ENCODE assay signal across 15 mouse cellular contexts in genomic region chr3:101117386-101117749, GRCm38 (mm10). TPM values are rescaled to one million over a fixed set of nuclear protein-coding genes. Genes with fewer than 3 reads are reported as not detected.
DNase-seq lines count a peak whose midpoint lies in the region; ATAC-seq lines count a peak whose summit lies in the region.
"Had no signal": no experiment of that assay in that cellular context is flagged by ENCODE, and none has a peak within 500 bp of the region (broad histone marks: within the 10 kb centered on the region; RNA-seq: fewer than 3 reads in every experiment).

No protein-coding gene starts in this region.

- H3K4me1 ChIP-seq in hindbrain, embryonic 10.5 days (replicated peaks): peaks cover 9% of the 10 kb centered on the region; the same call in 1 of the 2 replicates
- H3K4me1 ChIP-seq in hindbrain, embryonic 16.5 days (ENCODE audit: control insufficient read depth, insufficient read depth, low read depth, low read length): no peaks in the 10 kb centered on the region; the same call in 1 of the 2 replicates
- peaks cover 12% of the 10 kb centered on the region; the same call in 1 of the 2 replicates for H3K4me1 ChIP-seq in embryonic facial prominence, embryonic 12.5 days
- no peaks in the 10 kb centered on the region for H3K4me1 ChIP-seq in hindbrain, embryonic 15.5 days (replicated peaks)
- peaks cover 7% of the 10 kb centered on the region for H3K4me1 ChIP-seq in midbrain, embryonic 16.5 days (ENCODE audit: control insufficient read depth, insufficient read depth, low read length)
- H3K4me1 ChIP-seq: intestine, embryonic 15.5 days had no signal

- no peaks in the 10 kb centered on the region for H3K36me3 ChIP-seq in hindbrain, embryonic 10.5 days
- H3K36me3 ChIP-seq in hindbrain, embryonic 16.5 days (ENCODE audit: control insufficient read depth, insufficient read depth, low read length): no peaks in the 10 kb centered on the region
- no peaks in the 10 kb centered on the region for H3K36me3 ChIP-seq in embryonic facial prominence, embryonic 12.5 days
- no peaks in the 10 kb centered on the region for H3K36me3 ChIP-seq in hindbrain, embryonic 15.5 days
- no peaks in the 10 kb centered on the region for H3K36me3 ChIP-seq in midbrain, embryonic 16.5 days (ENCODE audit: control insufficient read depth, insufficient read depth, low read length)
- H3K36me3 ChIP-seq: heart, embryonic 15.5 days; intestine, embryonic 15.5 days had no signal

- no peak overlapping the region for H3K4me2 ChIP-seq in hindbrain, embryonic 16.5 days (ENCODE audit: low read length)
- H3K4me2 ChIP-seq in embryonic facial prominence, embryonic 12.5 days (replicated peaks): no peak overlapping the region
- H3K4me2 ChIP-seq in hindbrain, embryonic 15.5 days: no peak overlapping the region
- no peak overlapping the region for H3K4me2 ChIP-seq in midbrain, embryonic 16.5 days (ENCODE audit: low read length)
- H3K4me2 ChIP-seq: heart, embryonic 15.5 days had no signal

- H3K9me3 ChIP-seq in hindbrain, embryonic 10.5 days: no peaks in the 10 kb centered on the region
- no peaks in the 10 kb centered on the region for H3K9me3 ChIP-seq in hindbrain, embryonic 16.5 days (ENCODE audit: control insufficient read depth, low read length)
- H3K9me3 ChIP-seq in embryonic facial prominence, embryonic 12.5 days: no peaks in the 10 kb centered on the region
- no peaks in the 10 kb centered on the region for H3K9me3 ChIP-seq in hindbrain, embryonic 15.5 days
- no peaks in the 10 kb centered on the region for H3K9me3 ChIP-seq in midbrain, embryonic 16.5 days (replicated peaks; ENCODE audit: control insufficient read depth, low read length, poor library complexity, severe bottlenecking)
- H3K9me3 ChIP-seq: heart, embryonic 15.5 days; intestine, embryonic 15.5 days had no signal

- H3K9ac ChIP-seq in hindbrain, embryonic 16.5 days (ENCODE audit: low read depth, low read length): no peak overlapping the region
- H3K9ac ChIP-seq in embryonic facial prominence, embryonic 12.5 days: no peak overlapping the region
- H3K9ac ChIP-seq in hindbrain, embryonic 15.5 days: no peak overlapping the region
- H3K9ac ChIP-seq in midbrain, embryonic 16.5 days (ENCODE audit: low read depth, low read length): peak overlapping the region; percentile 52; the same call in 1 of the 2 replicates
- H3K9ac ChIP-seq: heart, embryonic 15.5 days; intestine, embryonic 15.5 days had no signal

- DNase-seq in hindbrain, embryonic 10.5 days (ENCODE audit: low spot score): no peak
- DNase-seq in cerebellum, adult 11-12 months: no peak
- DNase-seq in gastrocnemius, adult 18-20 months (ENCODE audit: low spot score): no peak
- DNase-seq in kidney, adult 9 months: no peak
- DNase-seq: adrenal gland, adult 8-10 months; B cell, adult 2 months; cerebellum, postnatal 10 days; gastrocnemius, postnatal 14 days; kidney, postnatal 14 days had no signal

- WGBS in hindbrain, embryonic 10.5 days: 93% methylated on average over 8 of the region's 8 CpGs
- WGBS in hindbrain, embryonic 16.5 days: 93% methylated on average over 8 of the region's 8 CpGs
- 95% methylated on average over 8 of the region's 8 CpGs for WGBS in embryonic facial prominence, embryonic 12.5 days
- WGBS in hindbrain, embryonic 15.5 days: 93% methylated on average over 8 of the region's 8 CpGs
- 95% methylated on average over 8 of the region's 8 CpGs for WGBS in midbrain, embryonic 16.5 days

- peaks cover 6% of the 10 kb centered on the region; the same call in 1 of the 2 replicates for H3K27me3 ChIP-seq in hindbrain, embryonic 10.5 days (ENCODE audit: insufficient read depth, poor library complexity, severe bottlenecking)
- no peaks in the 10 kb centered on the region for H3K27me3 ChIP-seq in hindbrain, embryonic 16.5 days (replicated peaks; ENCODE audit: control insufficient read depth, insufficient read depth, low read length)
- H3K27me3 ChIP-seq in embryonic facial prominence, embryonic 12.5 days: no peaks in the 10 kb centered on the region
- H3K27me3 ChIP-seq in hindbrain, embryonic 15.5 days: no peaks in the 10 kb centered on the region
- H3K27me3 ChIP-seq in midbrain, embryonic 16.5 days (ENCODE audit: control insufficient read depth, insufficient read depth, low read depth, low read length): no peaks in the 10 kb centered on the region
- H3K27me3 ChIP-seq: heart, embryonic 15.5 days; intestine, embryonic 15.5 days had no signal

- peak overlapping the region; percentile 69 for H3K27ac ChIP-seq in hindbrain, embryonic 10.5 days
- no peak overlapping the region for H3K27ac ChIP-seq in hindbrain, embryonic 16.5 days (ENCODE audit: low read depth, low read length)
- H3K27ac ChIP-seq in embryonic facial prominence, embryonic 12.5 days: no peak overlapping the region
- H3K27ac ChIP-seq in hindbrain, embryonic 15.5 days (replicated peaks): 0 out of 2 replicates have a peak overlapping the region, but pooled peaks have one; percentile 34
- peak overlapping the region; percentile 65 for H3K27ac ChIP-seq in midbrain, embryonic 16.5 days (ENCODE audit: low read length)
- H3K27ac ChIP-seq: heart, embryonic 15.5 days; intestine, embryonic 15.5 days had no signal

- H3K4me3 ChIP-seq in hindbrain, embryonic 10.5 days: no peak overlapping the region
- no peak overlapping the region for H3K4me3 ChIP-seq in hindbrain, embryonic 16.5 days (ENCODE audit: low read length)
- no peak overlapping the region for H3K4me3 ChIP-seq in embryonic facial prominence, embryonic 12.5 days
- H3K4me3 ChIP-seq in hindbrain, embryonic 15.5 days: no peak overlapping the region
- no peak overlapping the region for H3K4me3 ChIP-seq in midbrain, embryonic 16.5 days (ENCODE audit: low read depth, low read length)
- H3K4me3 ChIP-seq: heart, embryonic 15.5 days; intestine, embryonic 15.5 days had no signal

- no peak for ATAC-seq in hindbrain, embryonic 16.5 days
- peak; percentile 28; the same call in 1 of the 2 replicates for ATAC-seq in embryonic facial prominence, embryonic 12.5 days (ENCODE audit: insufficient number of reproducible peaks, insufficient read depth, low FRiP score, low TSS enrichment)
- peak; percentile 15; the same call in 1 of the 2 replicates for ATAC-seq in hindbrain, embryonic 15.5 days (ENCODE audit: low FRiP score, low read depth)
- no peak for ATAC-seq in midbrain, embryonic 16.5 days
- ATAC-seq: intestine, embryonic 15.5 days had no signal

RNA-seq across cellular contexts. Expression of gene Ptgfrn, which starts 7.3 kb away (rescaled TPM):
- 2.0 and 2.1 TPM in 2 replicates for polyA plus RNA-seq in hindbrain, embryonic 10.5 days (2016; fragmentation: Nextera tagmentation; extraction: Ambion mirVana)
- polyA plus RNA-seq in hindbrain, embryonic 16.5 days (2015; fragmentation: Nextera tagmentation; extraction: Ambion mirVana): 2.8 and 3.1 TPM in 2 replicates
- polyA plus RNA-seq in embryonic facial prominence, embryonic 12.5 days (2016; fragmentation: Nextera tagmentation; extraction: Ambion mirVana): 5.4 and 6.3 TPM in 2 replicates
- 2.4 and 2.7 TPM in 2 replicates for polyA plus RNA-seq in hindbrain, embryonic 15.5 days (2015; fragmentation: Nextera tagmentation; extraction: Ambion mirVana)
- 2.6 and 2.9 TPM in 2 replicates for polyA plus RNA-seq in midbrain, embryonic 16.5 days (2015; fragmentation: Nextera tagmentation; extraction: Ambion mirVana)
- total RNA-seq in gastrocnemius, adult 18-20 months (2021): 1 to 10 TPM; 6.7 to 8.5 TPM

Comparison
In these comparisons a context has a peak if more than half of its experiments do, and no peak if none do; other contexts are left out.
1. H3K27ac ChIP-seq: peak in hindbrain, embryonic 10.5 days (single experiment), hindbrain, embryonic 15.5 days (single experiment) and midbrain, embryonic 16.5 days (single experiment); none in hindbrain, embryonic 16.5 days (single experiment) and embryonic facial prominence, embryonic 12.5 days (single experiment).
2. ATAC-seq: peak in embryonic facial prominence, embryonic 12.5 days (single experiment) and hindbrain, embryonic 15.5 days (single experiment); none in hindbrain, embryonic 16.5 days (single experiment) and midbrain, embryonic 16.5 days (single experiment).